Mouse (Mus musculus) limb, embryonic 14.5 days (tissue): ENCODE measurements around the gene Chic2. TPM values are rescaled to one million over a fixed set of nuclear protein-coding genes. Genes with fewer than 3 reads are reported as not detected.
A peak's percentile ranks its signal among the peaks of the same experiment; 100 is the strongest.

Experiments
- ATAC-seq: fragments of 200-750 bp; cut with Nextera tagmentation; 2 replicates; pipeline ENCODE4 v1.8.0; 2017; ENCODE audit warnings: low read depth, moderate number of reproducible peaks, moderate TSS enrichment; ENCODE audit not compliant: low FRiP score
- DNase-seq: peaks from one replicate; pipeline ENCODE4 v3.0.0-alpha.2; 2015; ENCODE audit warnings: low spot score
- H3K27ac ChIP-seq: fragments of 300-500 bp; sonication (generic); replicated peaks from 2 replicates; pipeline ENCODE4 v1.5.1; 2014; ENCODE audit warnings: low read depth, mild to moderate bottlenecking, low read length, moderate library complexity, mixed read lengths
- H3K27me3 ChIP-seq: fragments of 300-500 bp; sonication (generic); 2 replicates; pipeline ENCODE4 v1.6.1; 2014; ENCODE audit warnings: low read length, mixed read lengths; ENCODE audit not compliant: control insufficient read depth, insufficient read depth
- H3K36me3 ChIP-seq: fragments of 300-500 bp; sonication (generic); 2 replicates; pipeline ENCODE4 v1.6.1; 2014; ENCODE audit warnings: mild to moderate bottlenecking, low read length, moderate library complexity, mixed read lengths; ENCODE audit not compliant: control insufficient read depth, insufficient read depth
- H3K4me1 ChIP-seq: fragments of 300-500 bp; sonication (generic); 2 replicates; pipeline ENCODE4 v1.6.1; 2014; ENCODE audit warnings: antibody characterized with exemption, low read length, mixed read lengths; ENCODE audit not compliant: control insufficient read depth, insufficient read depth
- H3K4me2 ChIP-seq: fragments of 300-500 bp; sonication (generic); replicated peaks from 2 replicates; pipeline ENCODE4 v1.6.1; 2014; ENCODE audit warnings: low read depth, mild to moderate bottlenecking, low read length, moderate library complexity; ENCODE audit not compliant: severe bottlenecking
- H3K4me3 ChIP-seq: fragments of 300-500 bp; sonication (generic); replicated peaks from 2 replicates; pipeline ENCODE4 v1.5.1; 2014; ENCODE audit warnings: low read length
- H3K9ac ChIP-seq: fragments of 300-500 bp; sonication (generic); 2 replicates; pipeline ENCODE4 v1.6.1; 2014; ENCODE audit warnings: mild to moderate bottlenecking, low read depth, low read length, moderate library complexity; ENCODE audit not compliant: severe bottlenecking
- H3K9me3 ChIP-seq: fragments of 300-500 bp; sonication (generic); 2 replicates; pipeline ENCODE4 v1.6.1; 2016; ENCODE audit warnings: low read length; ENCODE audit not compliant: control insufficient read depth
- POLR2A ChIP-seq: fragments of 200-500 bp; IDR thresholded peaks from 2 replicates; pipeline ENCODE4 v1.8.0; 2012; ENCODE audit warnings: inconsistent platforms, mild to moderate bottlenecking, moderate library complexity, borderline replicate concordance; ENCODE audit not compliant: insufficient read depth, insufficient read length; ENCODE audit errors: extremely low read depth
- WGBS: fragments of 180-500 bp; shearing (Covaris S2); extraction: QIAGEN DNeasy Blood & Tissue Kit; methylation state at CpG from one replicate; pipeline ENCODE4 v1.1.7; 2014; 5-methylcytosine and 5-hydroxymethylcytosine counted together
- polyA plus RNA-seq, 2 experiments: library from polyadenylated mRNA; depleted of rRNA in 1 of 2; stranded (reverse) in 1 of 2; unstranded in 1 of 2; fragments of >200 nt; fragmentation: Nextera tagmentation in 1 of 2; extraction: Ambion mirVana in 1 of 2; gene quantifications; 2 replicates each; pipeline versions ENCODE4 v1.2.1 to v1.2.3; 2012 to 2014

Chic2 gene
- polyA plus RNA-seq, 2 experiments, result 35.7 to 52.1 TPM

- DNase-seq (no peak), ATAC-seq (no peak)
- Histone ChIP-seq H3K9ac (no peak overlapping the region), H3K4me3 (no peak overlapping the region), H3K4me2 (no peak overlapping the region), H3K27ac (no peak overlapping the region), H3K36me3 (no peaks in the 10 kb centered on the region), H3K4me1 (peaks cover 13% of the 10 kb centered on the region), H3K27me3 (peaks cover 100% of the 10 kb centered on the region), H3K9me3 (no peaks in the 10 kb centered on the region)
- TF ChIP-seq POLR2A, result no peak
- WGBS, result 15% methylated on average over 1 of the region's 1 CpGs
Measured at GRCm38 (mm10) chr5:75073167-75073566, 28.6 kb upstream of the Chic2 start.

GRCm38 (mm10) chr5:75072532-75072931 is 28.0 kb upstream of the Chic2 start:
- no peak for TF ChIP-seq POLR2A
- 2% methylated on average over 4 of the region's 4 CpGs for WGBS
- ATAC-seq, result no peak

GRCm38 (mm10) chr5:75071951-75072350 is 27.4 kb upstream of the Chic2 start:
- ATAC-seq, result no peak
- 3% methylated on average over 10 of the region's 10 CpGs for WGBS
- H3K9me3 ChIP-seq, result no peaks in the 10 kb centered on the region
- H3K27ac ChIP-seq, result no peak overlapping the region
- no peaks in the 10 kb centered on the region for H3K36me3 ChIP-seq
- H3K4me3 ChIP-seq, result no peak overlapping the region
- peaks cover 13% of the 10 kb centered on the region for H3K4me1 ChIP-seq
- H3K27me3 ChIP-seq, result peaks cover 97% of the 10 kb centered on the region
- no peak for TF ChIP-seq POLR2A
- DNase-seq, result no peak
- no peak overlapping the region for H3K9ac ChIP-seq
- H3K4me2 ChIP-seq, result no peak overlapping the region

More at GRCm38 (mm10) chr5:75072532-75072931, 28.0 kb upstream of the Chic2 start:
- no peak overlapping the region for H3K4me2 ChIP-seq
- H3K27me3 ChIP-seq, result peaks cover 100% of the 10 kb centered on the region
- H3K4me3 ChIP-seq, result no peak overlapping the region
- H3K9ac ChIP-seq, result no peak overlapping the region
- no peaks in the 10 kb centered on the region for H3K36me3 ChIP-seq
- peaks cover 13% of the 10 kb centered on the region for H3K4me1 ChIP-seq
- no peaks in the 10 kb centered on the region for H3K9me3 ChIP-seq
- DNase-seq, result no peak
- H3K27ac ChIP-seq, result no peak overlapping the region

- Histone ChIP-seq H3K4me2 (0 out of 2 replicates have a peak overlapping the region, but pooled peaks have one; percentile 7), H3K4me1 (peaks cover 11% of the 10 kb centered on the region), H3K9me3 (no peaks in the 10 kb centered on the region), H3K27me3 (peaks cover 86% of the 10 kb centered on the region), H3K27ac (no peak overlapping the region), H3K36me3 (no peaks in the 10 kb centered on the region), H3K4me3 (no peak overlapping the region), H3K9ac (no peak overlapping the region)
- 2% methylated on average over 23 of the region's 23 CpGs for WGBS
- no peak for ATAC-seq
- no peak for TF ChIP-seq POLR2A
- DNase-seq, result no peak
Measured at GRCm38 (mm10) chr5:75070656-75071375, 26.2 kb upstream of the Chic2 start.

GRCm38 (mm10) chr5:75070132-75070531 is 25.6 kb upstream of the Chic2 start:
- Histone ChIP-seq H3K9me3 (no peaks in the 10 kb centered on the region), H3K4me1 (peaks cover 4% of the 10 kb centered on the region; the same call in 1 of the 2 replicates), H3K4me2 (no peak overlapping the region), H3K9ac (no peak overlapping the region), H3K36me3 (no peaks in the 10 kb centered on the region), H3K27me3 (peaks cover 79% of the 10 kb centered on the region), H3K4me3 (0 out of 2 replicates have a peak overlapping the region, but pooled peaks have one; percentile 4), H3K27ac (no peak overlapping the region)
- ATAC-seq, result no peak
- 1% methylated on average over 11 of the region's 13 CpGs for WGBS
- TF ChIP-seq POLR2A, result no peak
- DNase-seq, result no peak
